Mouse (Mus musculus) midbrain, postnatal 0 days (tissue): ENCODE results near the gene Cnot9. TPM values are rescaled to one million over a fixed set of nuclear protein-coding genes. Genes with fewer than 3 reads are reported as not detected.
"Not testable (repeated sequence)": the region's sequence is repeated elsewhere in the genome, so short reads cannot be mapped to it uniquely, and the experiment has no call there.

Experiments
- ATAC-seq: fragments of 200-750 bp; cut with Nextera tagmentation; 2 replicates; pipeline ENCODE4 v1.8.0; 2017; ENCODE audit warnings: moderate number of reproducible peaks, mild to moderate bottlenecking, moderate TSS enrichment, moderate library complexity; ENCODE audit not compliant: low FRiP score
- DNase-seq: peaks from one replicate; pipeline ENCODE4 v3.0.0-alpha.2; 2015; ENCODE audit warnings: low spot score
- H3K27ac ChIP-seq: fragments of 300-500 bp; sonication (generic); 2 replicates; pipeline ENCODE4 v1.5.1; 2014; ENCODE audit warnings: low read depth, mild to moderate bottlenecking, low read length, mixed read lengths
- H3K27me3 ChIP-seq: fragments of 300-500 bp; sonication (generic); 2 replicates; pipeline ENCODE4 v1.6.1; 2014; ENCODE audit warnings: low read length, control low read depth, mixed read lengths; ENCODE audit not compliant: insufficient read depth
- H3K36me3 ChIP-seq: fragments of 300-500 bp; sonication (generic); 2 replicates; pipeline ENCODE4 v1.6.1; 2014; ENCODE audit warnings: low read length, control low read depth, mixed read lengths; ENCODE audit not compliant: insufficient read depth
- H3K4me1 ChIP-seq: fragments of 300-500 bp; sonication (generic); 2 replicates; pipeline ENCODE4 v1.6.1; 2014; ENCODE audit warnings: mild to moderate bottlenecking, control low read depth, antibody characterized with exemption, low read length, mixed read lengths; ENCODE audit not compliant: insufficient read depth
- H3K4me2 ChIP-seq: fragments of 300-500 bp; sonication (generic); 2 replicates; pipeline ENCODE4 v1.6.1; 2014; ENCODE audit warnings: low read depth, mild to moderate bottlenecking, low read length, mixed read lengths; ENCODE audit not compliant: poor library complexity, severe bottlenecking
- H3K4me3 ChIP-seq: fragments of 300-500 bp; sonication (generic); 2 replicates; pipeline ENCODE4 v1.5.1; 2014; ENCODE audit warnings: low read depth, mild to moderate bottlenecking, low read length, moderate library complexity
- H3K9ac ChIP-seq: fragments of 300-500 bp; sonication (generic); replicated peaks from 2 replicates; pipeline ENCODE4 v1.6.1; 2014; ENCODE audit warnings: mild to moderate bottlenecking, low read length, moderate library complexity, mixed read lengths; ENCODE audit not compliant: poor library complexity, severe bottlenecking
- H3K9me3 ChIP-seq: fragments of 300-500 bp; sonication (generic); 2 replicates; pipeline ENCODE4 v1.6.1; 2016; ENCODE audit warnings: low read length, control low read depth
- CTCF ChIP-seq: IDR thresholded peaks from 2 replicates; pipeline ENCODE4 v1.5.1; 2016; ENCODE audit warnings: antibody characterized with exemption, mild to moderate bottlenecking
- WGBS: fragments of 180-500 bp; shearing (Covaris S2); extraction: QIAGEN DNeasy Blood & Tissue Kit; methylation state at CpG from one replicate; pipeline ENCODE4 v1.1.7; 2014; 5-methylcytosine and 5-hydroxymethylcytosine counted together
- polyA plus RNA-seq: library from polyadenylated mRNA; unstranded; fragments of >200 nt; fragmentation: Nextera tagmentation; extraction: Ambion mirVana; gene quantifications from 2 replicates; pipeline ENCODE4 v1.2.1, GENCODE M21; 2015
- total RNA-seq: library from RNA; depleted of rRNA; stranded (reverse); fragments of >200 nt; gene quantifications from 2 replicates; pipeline ENCODE4 v1.2.3, GENCODE M21; 2014

Gene Cnot9
- total and polyA plus RNA-seq, 2 experiments from 2014 or later = 40.3 to 47.4 TPM

DNA sequence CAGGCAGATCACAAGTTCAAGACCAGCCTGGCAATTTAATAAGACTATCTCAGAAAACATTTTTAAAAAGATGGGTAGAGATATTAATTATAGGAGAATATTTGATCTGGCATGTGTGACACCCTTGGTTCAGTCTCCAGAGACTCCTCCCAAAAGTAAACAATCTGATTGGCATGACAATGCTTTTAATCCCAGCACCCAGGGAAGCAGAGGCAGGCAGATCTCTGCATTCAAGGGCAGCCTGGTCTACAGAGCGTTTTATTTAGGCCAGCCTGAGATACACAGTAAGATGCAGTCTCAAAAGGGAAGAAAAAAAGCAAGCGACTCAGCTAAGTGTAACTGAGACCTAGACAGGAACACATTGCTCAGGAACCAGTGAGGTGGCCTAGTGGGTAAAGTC is 1.9 kb downstream of the Cnot9 start:
- Histone ChIP-seq H3K36me3 (no peaks in the 10 kb centered on the region), H3K27me3 (no peaks in the 10 kb centered on the region), H3K4me3 (no peak overlapping the region), H3K4me1 (peaks cover 11% of the 10 kb centered on the region; the same call in 1 of the 2 replicates), H3K9ac (no peak overlapping the region), H3K9me3 (no peaks in the 10 kb centered on the region), H3K4me2 (no peak overlapping the region), H3K27ac (no peak overlapping the region)
- TF ChIP-seq CTCF = no peak
- ATAC-seq = no peak
- DNase-seq = no peak
- WGBS = 98% methylated on average over 2 of the region's 2 CpGs

DNA sequence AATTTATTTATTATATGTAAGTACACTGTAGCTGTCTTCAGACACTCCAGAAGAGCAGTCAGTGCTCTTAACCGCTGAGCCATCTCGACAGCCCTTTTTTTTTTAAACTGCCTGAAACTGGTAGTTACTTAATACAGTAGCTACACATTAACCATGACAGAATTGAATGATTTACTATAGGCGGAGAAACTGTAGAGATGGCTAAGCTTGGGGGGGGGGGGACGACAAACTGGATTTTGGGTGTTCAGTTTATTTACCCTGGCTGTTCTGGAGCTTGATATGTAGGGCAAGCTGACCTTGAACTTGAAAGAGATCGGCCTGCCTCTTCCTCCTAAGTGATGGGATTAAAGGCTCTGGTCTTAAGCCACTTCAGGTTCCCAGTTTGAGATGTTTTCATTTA is 5.4 kb downstream of the Cnot9 start:
- 97% methylated on average over 5 of the region's 5 CpGs for WGBS
- H3K27me3 ChIP-seq = no peaks in the 10 kb centered on the region
- no peak for DNase-seq
- H3K27ac ChIP-seq = no peak overlapping the region
- H3K9me3 ChIP-seq = no peaks in the 10 kb centered on the region
- H3K9ac ChIP-seq = no peak overlapping the region
- H3K4me2 ChIP-seq = no peak overlapping the region
- H3K4me1 ChIP-seq = peaks cover 11% of the 10 kb centered on the region; the same call in 1 of the 2 replicates
- TF ChIP-seq CTCF = no peak
- no peak for ATAC-seq
- no peak overlapping the region for H3K4me3 ChIP-seq
- H3K36me3 ChIP-seq = no peaks in the 10 kb centered on the region

DNA sequence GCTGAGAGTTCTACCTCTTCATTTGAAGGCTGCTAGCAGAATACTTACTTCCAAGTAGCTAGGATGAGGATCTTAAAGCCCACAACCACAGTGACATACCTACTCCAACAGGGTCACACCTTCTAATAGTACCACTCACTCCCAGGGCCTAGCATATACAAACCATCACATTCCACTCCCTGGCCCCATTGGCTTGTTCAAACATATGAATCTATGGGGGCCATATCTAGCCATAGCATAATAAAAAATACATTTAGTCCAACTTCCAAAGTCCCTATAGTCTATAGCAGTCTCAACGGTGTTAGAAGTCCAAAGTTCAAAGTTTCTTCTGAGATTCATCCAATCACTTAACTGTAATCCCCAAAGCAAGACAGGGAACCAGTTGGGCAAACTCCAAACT is 7.1 kb downstream of the Cnot9 start:
- H3K9ac ChIP-seq, H3K27me3 ChIP-seq, H3K9me3 ChIP-seq, H3K27ac ChIP-seq, ATAC-seq, H3K36me3 ChIP-seq, H3K4me1 ChIP-seq, DNase-seq, H3K4me3 ChIP-seq, H3K4me2 ChIP-seq: not testable (repeated sequence)
- WGBS = 95% methylated on average over 1 of the region's 1 CpGs

DNA sequence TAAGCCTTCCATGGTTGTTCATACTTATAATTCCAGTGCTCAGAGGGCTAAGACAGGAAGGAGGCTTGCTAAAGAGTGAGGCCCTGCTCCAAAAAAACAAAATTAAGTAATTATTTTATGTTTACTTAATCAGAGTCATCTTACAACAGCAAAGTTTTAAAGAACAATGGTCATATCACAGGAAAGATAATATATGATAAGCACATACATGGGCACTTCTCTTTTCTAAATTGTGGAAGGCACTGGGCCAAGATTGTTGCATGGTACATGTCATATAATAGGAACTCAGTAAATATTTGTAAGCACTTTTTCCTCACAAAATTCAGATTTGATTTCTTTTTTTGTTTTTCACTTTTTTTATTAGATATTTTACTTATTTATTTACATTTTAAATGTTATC is 14.0 kb downstream of the Cnot9 start:
- Histone ChIP-seq H3K4me3 (no peak overlapping the region), H3K4me2 (no peak overlapping the region), H3K9me3 (no peaks in the 10 kb centered on the region), H3K4me1 (no peaks in the 10 kb centered on the region), H3K27me3 (no peaks in the 10 kb centered on the region), H3K27ac (no peak overlapping the region), H3K9ac (no peak overlapping the region), H3K36me3 (peaks cover 33% of the 10 kb centered on the region)
- DNase-seq = no peak
- no peak for TF ChIP-seq CTCF
- no peak for ATAC-seq

DNA sequence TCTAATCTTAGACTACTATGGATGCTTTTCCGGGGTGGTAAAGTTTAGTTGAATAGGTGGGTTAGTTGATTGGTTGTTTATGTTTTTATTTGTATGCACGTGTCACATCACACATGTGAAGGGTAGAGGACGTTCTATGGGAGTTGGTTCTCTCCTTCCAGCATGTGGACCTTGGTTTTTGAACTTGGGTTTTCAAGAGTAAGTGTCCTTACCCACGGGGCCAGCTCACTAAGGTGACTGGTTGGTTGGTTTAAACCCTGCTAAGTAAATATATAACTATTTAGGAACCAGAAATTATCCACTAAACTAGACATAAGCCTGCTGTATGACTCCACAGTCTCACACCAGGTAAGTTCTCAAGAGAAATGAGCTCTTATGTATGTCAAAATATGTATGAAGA is 18.9 kb downstream of the Cnot9 start:
- Histone ChIP-seq H3K9ac (no peak overlapping the region), H3K9me3 (no peaks in the 10 kb centered on the region), H3K27ac (no peak overlapping the region), H3K27me3 (no peaks in the 10 kb centered on the region), H3K4me3 (no peak overlapping the region), H3K4me2 (no peak overlapping the region), H3K36me3 (peaks cover 63% of the 10 kb centered on the region), H3K4me1 (no peaks in the 10 kb centered on the region)
- no peak for DNase-seq
- 94% methylated on average over 4 of the region's 4 CpGs for WGBS
- no peak for TF ChIP-seq CTCF
- ATAC-seq = no peak

DNA sequence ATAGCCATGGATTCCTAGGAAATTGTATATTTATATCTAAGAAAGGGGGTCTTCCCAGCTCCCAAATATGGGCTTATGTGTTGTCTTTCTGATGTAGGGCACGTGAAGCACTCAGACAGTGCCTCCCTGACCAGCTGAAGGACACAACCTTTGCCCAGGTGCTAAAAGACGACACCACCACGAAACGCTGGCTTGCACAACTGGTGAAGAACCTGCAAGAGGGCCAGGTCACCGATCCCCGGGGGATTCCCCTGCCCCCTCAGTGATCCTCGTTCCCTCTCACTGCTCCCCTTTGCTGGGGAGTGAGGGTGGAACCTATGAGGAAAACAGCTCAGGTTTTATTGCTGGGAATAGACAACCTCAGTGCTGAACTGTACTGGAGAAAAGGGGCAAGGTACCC is 22.7 kb downstream of the Cnot9 start:
- no peak overlapping the region for H3K4me2 ChIP-seq
- no peaks in the 10 kb centered on the region for H3K9me3 ChIP-seq
- no peak for TF ChIP-seq CTCF
- DNase-seq (no peak), ATAC-seq (no peak)
- no peak overlapping the region for H3K4me3 ChIP-seq
- H3K9ac ChIP-seq = no peak overlapping the region
- no peaks in the 10 kb centered on the region for H3K27me3 ChIP-seq
- no peaks in the 10 kb centered on the region for H3K4me1 ChIP-seq
- 93% methylated on average over 7 of the region's 7 CpGs for WGBS
- peaks cover 70% of the 10 kb centered on the region for H3K36me3 ChIP-seq
- H3K27ac ChIP-seq = no peak overlapping the region

DNA sequence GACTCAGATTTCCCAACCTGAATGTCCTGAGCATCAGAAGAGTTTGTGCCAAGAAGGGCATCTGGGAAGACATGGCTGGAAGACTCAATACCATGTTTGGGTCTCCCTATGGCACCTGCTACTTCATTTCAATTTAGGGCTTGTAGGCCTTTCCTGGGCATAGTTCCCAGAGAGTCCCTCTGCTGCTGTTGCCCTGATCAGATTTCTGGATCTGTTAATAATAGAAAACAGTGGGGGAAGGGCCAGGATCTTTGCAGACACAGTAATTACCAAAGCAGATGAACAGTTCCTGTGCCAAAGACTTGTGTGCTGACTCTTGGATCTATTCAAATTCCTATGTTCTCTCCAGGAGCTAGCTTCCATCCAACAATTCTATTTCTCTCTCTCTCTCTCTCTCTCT is 32.8 kb downstream of the Cnot9 start:
- DNase-seq = peak; percentile 84
- Histone ChIP-seq H3K4me1 (peaks cover 5% of the 10 kb centered on the region; the same call in 1 of the 2 replicates), H3K27me3 (no peaks in the 10 kb centered on the region), H3K9ac (no peak overlapping the region), H3K36me3 (no peaks in the 10 kb centered on the region), H3K27ac (no peak overlapping the region), H3K4me2 (no peak overlapping the region), H3K9me3 (no peaks in the 10 kb centered on the region), H3K4me3 (no peak overlapping the region)
- TF ChIP-seq CTCF = no peak
- no peak for ATAC-seq
